Mouse (Mus musculus) inflammation-experienced regulatory T-cells, adult 6 months (primary cell): ENCODE results near the gene Rab3il1. TPM values are rescaled to one million over a fixed set of nuclear protein-coding genes. Genes with fewer than 3 reads are reported as not detected.
"Not testable (repeated sequence)": the region's sequence is repeated elsewhere in the genome, so short reads cannot be mapped to it uniquely, and the experiment has no call there.

Source experiments
- ATAC-seq: one replicate; pipeline ENCODE4 v1.8.0; 2017
- polyA plus RNA-seq, 3 experiments: library from polyadenylated mRNA; unstranded; fragments of 100-300 nt; shearing (Covaris generic); gene quantifications; one replicate each; pipeline ENCODE4 v1.2.1; 2017

Gene Rab3il1
- not detected for polyA plus RNA-seq

- no peak for ATAC-seq
These were observed at the start of gene Rab3il1, which contains the start of gene Best1 for GRCm38 (mm10) chr19:10001206-10001969. Gene Rab3il1 (plus strand): TSS chr19:10001669. Gene Best1 (minus strand): TSS chr19:10001633.

DNA sequence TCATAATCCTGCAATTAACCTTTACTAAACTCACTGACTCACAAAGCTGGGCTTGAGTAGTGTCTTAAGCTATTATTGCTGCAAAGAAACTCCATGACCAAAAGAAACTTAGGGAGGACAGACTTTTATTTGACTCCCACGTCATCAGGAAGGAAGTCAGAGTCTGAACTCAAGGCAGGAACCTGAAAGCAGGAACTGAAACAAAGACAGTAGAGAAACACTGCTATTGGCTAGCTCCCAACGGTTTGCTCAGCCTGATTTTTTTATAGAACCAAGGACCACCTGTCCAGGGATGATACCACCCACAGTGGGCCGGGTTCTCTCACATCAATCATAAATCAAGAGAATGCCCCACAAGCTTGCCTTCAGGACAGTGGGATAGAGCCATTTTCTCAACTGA is 49.1 kb upstream of the Rab3il1 start:
- no peak for ATAC-seq

DNA sequence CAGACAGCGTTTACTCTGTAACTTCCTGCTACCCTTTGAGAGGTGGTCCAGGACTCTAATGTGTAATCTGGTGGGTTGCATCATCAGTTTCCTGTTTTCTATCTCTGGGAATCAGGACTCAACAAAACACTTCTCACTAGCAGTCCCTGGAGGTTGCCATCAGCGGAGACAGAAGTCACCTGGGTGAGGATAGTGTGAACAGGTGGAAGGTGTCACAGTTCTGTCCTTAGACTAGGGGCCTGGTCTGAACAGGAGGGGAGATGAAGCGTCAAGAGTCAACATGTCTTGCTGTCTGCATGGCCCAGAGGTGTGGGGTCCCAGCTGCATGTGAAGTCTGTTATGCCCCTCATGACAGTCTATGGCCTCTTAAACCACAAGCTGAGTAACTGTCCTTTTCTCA is 48.6 kb upstream of the Rab3il1 start:
- no peak for ATAC-seq

DNA sequence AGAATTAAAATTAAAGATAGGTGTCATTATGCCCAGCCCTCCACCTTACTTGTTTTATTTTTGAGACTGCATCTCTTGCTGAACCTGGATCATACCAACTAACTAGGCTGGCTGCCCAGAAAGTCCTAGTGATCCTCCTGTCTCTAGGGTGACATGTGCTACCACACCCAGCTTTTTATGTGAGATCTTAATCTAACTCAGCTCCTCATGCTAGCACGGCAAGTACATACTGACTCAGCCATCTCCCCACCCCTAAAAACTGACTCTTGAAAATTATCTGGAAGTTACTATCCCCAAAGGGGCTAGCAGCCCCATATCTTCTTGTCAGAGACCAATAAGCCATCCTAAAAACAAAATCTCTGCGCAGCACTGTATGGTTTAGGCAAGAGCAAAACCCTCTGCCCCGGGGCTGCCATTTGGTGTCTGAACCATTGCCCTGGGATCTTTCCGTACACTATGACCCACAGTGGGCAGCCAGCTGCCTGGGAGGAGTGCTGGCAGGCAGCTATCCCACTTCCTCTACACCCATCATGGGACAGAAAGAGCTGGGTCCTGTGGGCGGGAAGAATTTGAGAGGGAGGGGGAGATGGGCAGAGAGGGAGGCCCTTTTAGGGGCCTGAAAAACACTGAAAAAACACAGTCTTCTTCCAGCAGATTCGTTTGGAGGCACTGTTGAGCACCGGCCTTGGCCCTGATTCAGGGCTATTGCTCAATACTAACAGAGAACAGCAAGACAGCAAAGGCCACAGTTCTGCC is 47.2 kb upstream of the Rab3il1 start:
- no peak for ATAC-seq

DNA sequence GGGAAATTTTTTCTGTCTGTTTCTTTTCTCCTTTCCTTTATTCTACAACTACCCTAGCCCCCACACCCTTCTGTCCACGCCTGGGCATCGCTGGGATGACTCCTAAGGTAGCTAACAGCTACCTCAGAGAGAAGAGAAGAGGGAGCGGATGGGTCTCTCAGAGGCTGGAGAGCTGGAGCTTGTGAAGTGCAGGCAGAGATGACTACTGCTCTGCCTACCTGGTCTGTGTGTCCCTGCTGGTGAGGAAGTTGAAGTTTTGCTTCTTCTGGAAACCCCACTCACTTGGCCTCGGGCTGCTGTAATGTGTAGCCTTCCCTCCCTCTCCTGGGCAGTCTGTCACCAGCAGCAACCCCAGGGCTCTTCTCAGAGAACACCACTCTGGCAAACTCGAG is 46.7 kb upstream of the Rab3il1 start:
- no peak for ATAC-seq

- ATAC-seq: no peak
These were observed 46.0 kb upstream of the Rab3il1 start for GRCm38 (mm10) chr19:9955438-9955837.

DNA sequence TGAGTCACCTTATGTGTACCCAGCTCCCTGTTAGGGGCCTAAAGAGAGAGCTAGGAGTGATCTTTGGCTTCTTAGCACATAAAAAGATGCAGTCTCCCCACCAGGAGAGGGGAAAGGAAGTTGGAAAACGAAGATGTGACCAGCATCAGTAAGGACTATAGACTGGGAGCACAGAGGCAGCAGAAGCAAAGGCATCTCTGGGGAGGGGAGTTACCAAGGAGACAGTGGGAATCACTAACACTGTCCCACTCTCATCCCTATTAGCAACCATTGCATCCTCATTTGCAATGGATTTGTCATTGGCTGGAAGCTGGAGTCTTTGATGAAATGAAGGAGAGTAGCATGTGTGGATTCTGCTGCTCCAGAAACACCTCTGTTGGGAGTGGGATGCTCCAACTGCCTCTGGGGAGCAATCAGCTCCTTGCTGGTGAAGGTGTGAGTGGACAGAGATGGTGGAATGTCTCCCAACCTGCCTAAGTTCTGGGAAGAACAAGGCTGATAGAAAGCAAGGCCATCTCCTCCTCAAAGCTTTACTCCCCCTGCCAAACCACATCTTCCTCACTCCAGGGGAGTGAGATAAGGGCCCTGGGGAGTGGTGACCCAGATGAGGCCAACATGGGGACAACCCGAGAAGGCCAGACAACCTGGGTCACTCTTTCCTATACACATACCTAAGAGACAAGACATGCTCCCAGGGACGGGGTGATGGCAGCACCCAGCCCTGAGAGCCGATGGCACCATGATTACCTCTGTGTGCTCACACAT is 44.7 kb upstream of the Rab3il1 start:
- no peak for ATAC-seq

DNA sequence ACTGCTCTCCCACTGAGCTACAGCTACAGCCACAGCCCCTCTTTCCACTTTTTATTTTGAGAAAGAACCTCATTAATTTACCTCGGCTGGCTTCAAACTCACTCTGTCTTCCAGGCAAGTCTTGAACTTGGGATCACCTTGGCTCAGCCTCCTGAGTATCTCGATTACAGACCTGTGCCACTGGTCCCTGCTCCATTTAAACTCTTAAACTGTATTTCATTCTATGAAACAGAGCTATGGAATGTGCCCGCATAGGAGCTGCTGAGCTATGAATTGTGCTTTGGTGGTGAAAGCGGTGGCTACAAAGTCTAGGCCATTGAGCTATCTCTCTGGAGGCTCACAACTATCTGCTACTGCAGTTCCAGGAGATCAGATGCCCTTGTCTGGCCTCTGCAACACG is 43.5 kb upstream of the Rab3il1 start:
- no peak for ATAC-seq

DNA sequence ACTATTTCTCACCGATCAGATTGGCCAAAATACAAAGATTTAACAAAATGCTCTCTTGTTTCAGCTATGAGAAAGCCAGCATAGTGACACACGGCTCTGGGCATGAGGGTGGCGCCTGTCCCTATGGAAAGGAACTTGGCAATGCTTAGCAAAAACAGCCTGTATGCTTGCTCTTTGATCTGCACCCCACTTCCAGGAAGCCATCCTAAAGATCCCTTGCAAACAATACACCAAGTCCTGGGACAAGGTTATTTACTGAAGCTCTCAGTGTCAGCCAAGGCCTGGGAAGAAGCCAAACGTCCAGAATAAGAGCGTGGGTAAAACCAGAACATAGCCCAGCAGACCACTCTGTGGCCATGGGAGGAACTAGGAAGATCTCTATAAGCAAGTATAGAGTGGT is 40.7 kb upstream of the Rab3il1 start:
- no peak for ATAC-seq

DNA sequence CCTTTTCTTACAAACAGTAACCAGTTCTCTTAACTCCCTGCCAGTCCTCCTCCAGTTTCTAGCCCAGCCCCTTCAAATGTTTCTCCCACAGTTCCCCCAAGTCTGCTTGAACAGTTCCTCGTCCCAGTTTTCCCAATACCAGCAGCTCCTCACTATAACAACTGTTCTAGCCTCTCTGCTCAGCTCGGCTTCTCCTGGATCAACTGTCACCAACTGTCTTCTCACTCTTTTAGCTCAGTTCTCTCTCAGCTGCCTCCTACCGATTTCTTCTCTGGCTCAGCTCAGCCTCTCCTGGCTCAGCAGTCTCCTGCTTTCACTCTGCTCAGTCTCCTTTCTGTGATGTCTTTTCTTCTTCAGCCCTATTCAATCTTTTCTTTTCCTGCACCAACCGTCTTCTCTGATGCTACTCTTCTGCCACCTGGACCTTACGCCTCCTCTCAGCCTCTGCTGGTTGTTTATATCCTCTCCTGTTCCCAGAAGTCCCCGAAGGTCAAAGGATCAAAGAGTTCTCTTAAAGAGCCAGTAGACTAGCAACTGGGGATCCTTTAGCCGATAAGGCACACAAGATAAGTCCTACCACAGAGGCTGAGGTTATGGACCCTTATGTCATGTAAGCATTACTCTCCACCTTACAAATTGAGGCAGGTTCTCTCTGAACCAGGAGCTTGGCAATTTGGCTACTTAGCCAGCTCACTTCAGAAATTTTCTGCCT is 37.1 kb upstream of the Rab3il1 start:
- no peak for ATAC-seq

- ATAC-seq: no peak
These were observed 35.2 kb upstream of the Rab3il1 start for GRCm38 (mm10) chr19:9966096-9966867.

DNA sequence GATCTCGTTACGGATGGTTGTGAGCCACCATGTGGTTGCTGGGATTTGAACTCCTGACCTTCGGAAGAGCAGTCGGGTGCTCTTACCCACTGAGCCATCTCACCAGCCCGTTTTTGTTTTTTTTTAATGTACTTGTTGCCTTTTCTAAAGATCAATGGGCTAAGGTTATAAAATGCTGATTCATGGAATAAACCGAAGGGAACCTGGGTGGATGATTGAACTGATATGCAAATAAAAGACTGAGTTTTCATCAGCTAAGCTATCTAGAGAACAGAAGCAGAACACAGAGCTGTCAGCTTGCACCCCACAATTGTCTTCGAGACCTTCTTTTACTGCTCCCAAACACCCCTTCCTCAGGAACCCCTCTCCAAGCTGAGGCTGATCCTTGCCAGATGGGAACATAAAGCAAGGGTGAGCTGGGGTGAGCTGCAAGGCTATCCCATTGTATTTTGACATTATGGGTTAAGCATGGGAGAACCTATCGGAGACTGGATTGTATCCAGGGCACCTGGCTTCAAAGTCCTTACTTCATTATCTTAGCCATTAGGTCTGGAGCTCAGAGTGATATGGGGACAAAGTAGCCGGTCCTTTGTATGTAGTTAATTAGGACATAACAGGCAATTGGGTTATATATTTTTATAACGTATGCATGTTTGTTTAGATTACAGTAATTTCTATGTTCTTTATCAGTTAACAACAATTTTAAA is 33.2 kb upstream of the Rab3il1 start:
- ATAC-seq: no peak

DNA sequence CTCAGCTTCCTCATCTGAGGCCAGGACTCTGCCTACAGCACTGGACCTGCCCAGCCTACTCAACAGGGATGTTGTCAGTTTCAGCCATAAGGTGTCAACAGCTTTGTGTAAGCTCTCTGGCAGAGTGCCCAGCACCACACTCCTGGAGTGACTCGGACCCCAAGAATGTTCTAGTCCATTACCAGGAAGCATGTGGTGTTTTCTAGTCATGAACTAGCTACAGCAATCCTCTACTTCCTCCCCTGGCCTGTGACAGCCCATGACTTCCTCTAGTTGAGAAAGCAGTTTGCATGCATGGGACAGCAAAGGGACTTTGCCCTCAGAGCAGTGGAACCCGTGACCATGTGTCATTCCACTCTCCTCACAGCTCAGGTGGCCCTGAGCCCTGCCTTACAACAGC is 26.6 kb upstream of the Rab3il1 start:
- not testable (repeated sequence) for ATAC-seq

DNA sequence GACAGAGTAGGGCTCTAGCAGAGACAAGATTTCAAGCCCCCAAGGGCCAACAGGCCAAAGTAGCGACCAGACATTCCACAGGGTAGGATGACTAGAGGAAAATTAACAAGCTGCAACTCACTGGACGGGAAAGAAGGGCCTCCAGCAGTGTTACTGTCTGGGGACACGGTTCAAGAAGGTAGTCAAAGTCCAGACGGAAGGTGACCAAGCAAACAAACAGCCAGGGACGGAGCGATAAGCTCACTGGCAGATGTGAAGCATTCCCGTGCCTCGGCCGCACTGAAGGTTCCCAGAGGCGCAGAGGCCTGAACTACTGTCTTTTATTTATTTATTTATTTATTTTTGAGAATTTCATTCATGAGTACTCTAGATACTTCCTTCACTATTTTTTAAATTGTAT is 24.4 kb upstream of the Rab3il1 start:
- ATAC-seq: no peak

- no peak for ATAC-seq
These were observed 23.0 kb upstream of the Rab3il1 start for GRCm38 (mm10) chr19:9978431-9978951.

- no peak for ATAC-seq
These were observed 22.3 kb upstream of the Rab3il1 start for GRCm38 (mm10) chr19:9979156-9979555.

DNA sequence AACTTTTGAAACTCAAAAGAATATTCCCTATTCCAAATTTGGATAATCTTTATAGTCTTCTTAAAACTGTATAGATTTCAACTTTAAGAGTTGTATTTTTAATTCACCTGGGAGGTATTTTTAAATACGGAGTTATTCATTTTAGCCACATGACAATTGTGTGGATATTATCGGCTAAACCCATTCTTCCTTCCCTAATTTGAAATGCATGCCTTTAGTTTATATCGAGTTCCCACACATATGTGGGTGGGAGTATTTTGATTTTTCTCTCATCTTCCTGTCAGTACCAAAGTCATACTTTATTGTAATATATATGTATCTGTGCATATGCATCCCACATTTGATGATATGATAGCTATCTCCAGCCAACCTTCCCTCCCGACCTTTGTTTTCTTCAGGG is 21.2 kb upstream of the Rab3il1 start, which contains the start of gene Fth1:
TSS of gene Fth1 (plus strand) at position 341 of the 400 bp plus-strand sequence.
- ATAC-seq: no peak

DNA sequence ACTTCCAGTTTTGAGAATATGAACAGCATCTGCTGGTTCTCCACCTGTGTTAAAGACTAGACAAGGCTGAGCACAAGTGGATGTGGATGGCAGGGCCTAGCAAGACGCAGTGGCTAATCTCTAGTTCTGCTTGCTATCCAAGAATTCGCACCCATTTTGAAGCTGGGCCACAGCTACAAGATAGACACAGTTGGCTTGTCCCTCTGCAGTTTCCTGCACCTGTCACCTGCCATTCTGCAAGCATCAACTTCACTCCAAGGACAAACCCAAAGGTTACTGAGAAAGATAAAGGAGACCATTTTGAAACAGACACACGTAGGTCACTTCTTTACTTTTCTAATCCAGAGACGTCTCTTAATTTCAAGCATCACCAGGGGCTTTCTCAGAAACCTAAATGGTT is 19.8 kb upstream of the Rab3il1 start:
- no peak for ATAC-seq

- peak; percentile 92 for ATAC-seq
These were observed 19.2 kb upstream of the Rab3il1 start for GRCm38 (mm10) chr19:9982151-9982851.
